Mouse (Mus musculus): Measurements from ENCODE around the gene Med25.
"Not testable (repeated sequence)": the region's sequence is repeated elsewhere in the genome, so short reads cannot be mapped to it uniquely, and the experiment has no call there.

Med25 gene

GRCm38 (mm10) chr7:44891611-44892010 lies 901 bp downstream of the Med25 start:
- DNase-seq, result peak in 1 of 2 experiments; percentile 40

- no peak for DNase-seq
These were observed 1.8 kb downstream of the Med25 start for GRCm38 (mm10) chr7:44890737-44891136.

GRCm38 (mm10) chr7:44890180-44890579 lies 2.3 kb downstream of the Med25 start:
- DNase-seq, result peak; percentile 52 to 61

- no peak for DNase-seq
These were observed 4.0 kb downstream of the Med25 start for GRCm38 (mm10) chr7:44888256-44889105.

- no peak for DNase-seq
These were observed 5.5 kb downstream of the Med25 start for GRCm38 (mm10) chr7:44886964-44887363.

GRCm38 (mm10) chr7:44884637-44885036 lies 7.9 kb downstream of the Med25 start:
- DNase-seq, result no peak

- no peak for DNase-seq
These were observed 9.5 kb downstream of the Med25 start for GRCm38 (mm10) chr7:44883036-44883435.

GRCm38 (mm10) chr7:44877833-44878232 lies 14.7 kb downstream of the Med25 start:
- no peak for DNase-seq

GRCm38 (mm10) chr7:44871774-44872173 lies 20.7 kb downstream of the Med25 start:
- DNase-seq, result not testable (repeated sequence)

GRCm38 (mm10) chr7:44871181-44871580 lies 21.3 kb downstream of the Med25 start:
- DNase-seq, result no peak

GRCm38 (mm10) chr7:44870614-44871013 lies 21.9 kb downstream of the Med25 start:
- DNase-seq, result no peak

GRCm38 (mm10) chr7:44869697-44870528 lies 22.6 kb downstream of the Med25 start, which contains the start of gene Ptov1:
Ptov1 (minus strand) TSS chr7:44869788.
- peak; percentile 92 to 95 for DNase-seq

- peak; percentile 81 to 89 for DNase-seq
These were observed 23.4 kb downstream of the Med25 start for GRCm38 (mm10) chr7:44868919-44869696.

- DNase-seq, result peak; percentile 43 to 67
These were observed 24.0 kb downstream of the Med25 start for GRCm38 (mm10) chr7:44868465-44868864.

- DNase-seq, result no peak
These were observed 24.7 kb downstream of the Med25 start for GRCm38 (mm10) chr7:44867802-44868201.

GRCm38 (mm10) chr7:44867010-44867702 lies 25.4 kb downstream of the Med25 start:
- peak in 1 of 2 experiments; percentile 33 for DNase-seq

GRCm38 (mm10) chr7:44866276-44867009 lies 26.1 kb downstream of the Med25 start:
- peak; percentile 72 to 82 for DNase-seq

- DNase-seq, result peak in 1 of 2 experiments; percentile 46
These were observed 27.6 kb downstream of the Med25 start for GRCm38 (mm10) chr7:44864595-44865542.

- no peak for DNase-seq
These were observed 28.5 kb downstream of the Med25 start for GRCm38 (mm10) chr7:44863982-44864494.

- no peak for DNase-seq
These were observed 29.3 kb downstream of the Med25 start for GRCm38 (mm10) chr7:44863210-44863609.

All from kidney, postnatal 4 days (tissue).